Mouse (Mus musculus): ENCODE measurements at regions not wholly inside any gene's neighbourhood (a gene's known extent, or its start where the extent isn't known, plus 50 kb on each side); places are given as distances from the start of the nearest gene placed in this dataset.

GRCm38 (mm10) chr13:28721548-28721981, 231.9 kb downstream of the Sox4 start:
- peaks cover 41% of the 10 kb centered on the region for H3K4me1 ChIP-seq (replicated peaks; ENCODE audit: control insufficient read depth, insufficient read depth, low read length)
- no peaks in the 10 kb centered on the region for H3K36me3 ChIP-seq (ENCODE audit: control insufficient read depth, insufficient read depth, low read length)
- no peak overlapping the region; the same call in 1 of the 2 replicates for H3K9ac ChIP-seq (ENCODE audit: low read length)
- H3K27me3 ChIP-seq (ENCODE audit: control insufficient read depth, insufficient read depth, low read length): no peaks in the 10 kb centered on the region
- 41% methylated on average over 11 of the region's 11 CpGs for WGBS
- ATAC-seq (replicated peaks; ENCODE audit: low FRiP score): no peak
- DNase-seq (ENCODE audit: low spot score): no peak
- H3K9me3 ChIP-seq (ENCODE audit: control insufficient read depth, low read length): no peaks in the 10 kb centered on the region
- H3K4me3 ChIP-seq (ENCODE audit: low read depth, low read length): no peak overlapping the region
- H3K4me2 ChIP-seq (ENCODE audit: low read depth, low read length, severe bottlenecking): no peak overlapping the region
- peak overlapping the region; percentile 25; the same call in 1 of the 2 replicates for H3K27ac ChIP-seq (ENCODE audit: low read depth, low read length)

DNA sequence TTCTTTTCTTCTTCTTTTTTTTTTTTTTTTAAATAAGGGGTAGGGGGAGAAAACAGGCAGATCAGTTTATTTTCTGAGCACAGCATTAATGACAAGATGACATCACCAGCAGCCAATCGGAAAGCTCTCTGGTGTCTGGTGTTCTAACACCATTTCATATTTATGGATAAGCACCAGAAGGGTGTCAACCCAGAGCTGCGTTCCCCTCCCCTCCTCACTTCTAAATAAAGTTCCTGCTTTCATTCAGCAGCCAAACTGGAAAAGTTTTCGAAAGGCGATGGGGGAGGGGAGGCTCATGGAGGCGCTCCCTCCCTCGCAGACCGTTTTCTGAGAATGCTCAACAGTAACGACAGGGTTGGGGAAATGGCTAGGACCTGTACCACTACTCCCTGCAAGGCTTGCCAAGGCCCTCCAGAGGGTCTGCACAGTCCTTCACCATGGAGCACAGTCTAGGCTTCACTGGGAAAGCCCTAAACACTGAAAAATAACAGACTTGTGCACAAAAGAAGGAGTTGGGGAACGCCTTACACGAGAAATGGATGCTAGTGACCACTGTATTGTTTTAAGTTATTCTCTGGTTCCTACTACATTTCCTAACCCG, 232.8 kb downstream of the Sox4 start:
- 31% methylated on average over 11 of the region's 11 CpGs for WGBS
- DNase-seq (ENCODE audit: low spot score): peak; percentile 57
- Histone ChIP-seq H3K27me3 (ENCODE audit: control insufficient read depth, insufficient read depth, low read length) (no peaks in the 10 kb centered on the region), H3K9me3 (ENCODE audit: control insufficient read depth, low read length) (no peaks in the 10 kb centered on the region), H3K4me2 (ENCODE audit: low read depth, low read length, severe bottlenecking) (0 out of 2 replicates have a peak overlapping the region, but pooled peaks have one; percentile 24), H3K4me1 (replicated peaks; ENCODE audit: control insufficient read depth, insufficient read depth, low read length) (peaks cover 41% of the 10 kb centered on the region), H3K4me3 (ENCODE audit: low read depth, low read length) (no peak overlapping the region), H3K36me3 (ENCODE audit: control insufficient read depth, insufficient read depth, low read length) (no peaks in the 10 kb centered on the region), H3K27ac (ENCODE audit: low read depth, low read length) (peak overlapping the region; percentile 70), H3K9ac (ENCODE audit: low read length) (peak overlapping the region; percentile 36; the same call in 1 of the 2 replicates)
- ATAC-seq (replicated peaks; ENCODE audit: low FRiP score): peak; percentile 34

DNA sequence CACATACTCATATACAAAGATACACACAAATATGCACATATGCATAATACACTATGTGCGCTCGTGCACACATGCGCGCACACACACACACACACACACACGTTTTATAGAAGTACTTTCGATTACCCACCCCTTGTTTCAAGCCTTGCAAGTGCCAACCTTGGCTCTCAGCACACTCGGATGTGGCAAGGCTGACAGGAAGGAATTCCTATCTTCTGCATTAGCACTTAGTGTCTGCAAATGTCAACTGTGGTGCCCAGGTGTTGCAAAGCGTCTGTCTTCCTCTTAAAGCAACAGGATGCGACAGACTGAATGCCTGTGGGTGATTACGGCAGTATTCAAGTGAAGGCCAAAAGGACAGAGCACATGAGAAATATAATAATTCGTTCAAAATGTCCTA, 233.3 kb downstream of the Sox4 start:
- H3K36me3 ChIP-seq (ENCODE audit: control insufficient read depth, insufficient read depth, low read length): no peaks in the 10 kb centered on the region
- H3K4me1 ChIP-seq (replicated peaks; ENCODE audit: control insufficient read depth, insufficient read depth, low read length): peaks cover 41% of the 10 kb centered on the region
- no peaks in the 10 kb centered on the region for H3K9me3 ChIP-seq (ENCODE audit: control insufficient read depth, low read length)
- DNase-seq (ENCODE audit: low spot score) (no peak), ATAC-seq (replicated peaks; ENCODE audit: low FRiP score) (no peak)
- H3K9ac ChIP-seq (ENCODE audit: low read length): no peak overlapping the region
- H3K27ac ChIP-seq (ENCODE audit: low read depth, low read length): no peak overlapping the region
- H3K4me2 ChIP-seq (ENCODE audit: low read depth, low read length, severe bottlenecking): no peak overlapping the region
- H3K27me3 ChIP-seq (ENCODE audit: control insufficient read depth, insufficient read depth, low read length): no peaks in the 10 kb centered on the region
- H3K4me3 ChIP-seq (ENCODE audit: low read depth, low read length): no peak overlapping the region
- WGBS: 70% methylated on average over 11 of the region's 11 CpGs

DNA sequence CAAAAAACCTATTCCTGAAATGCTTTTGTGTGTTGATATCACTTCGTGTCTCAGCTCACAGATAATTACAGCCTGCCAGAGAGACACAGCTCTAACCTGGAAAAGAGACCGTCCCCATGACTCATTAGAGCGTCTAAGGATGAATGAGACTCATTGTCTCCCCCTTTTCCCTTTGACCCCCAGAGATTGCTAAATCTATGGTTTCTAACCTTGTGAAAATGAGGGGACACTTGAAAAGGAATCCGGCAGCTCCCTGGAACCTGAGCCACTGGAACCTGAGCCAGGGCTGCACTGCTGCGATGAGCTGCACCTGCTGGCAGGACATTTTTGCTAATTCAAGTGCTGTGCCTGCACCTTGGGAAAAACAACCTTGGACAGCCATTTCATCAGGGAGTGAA, 234.6 kb downstream of the Sox4 start:
- peak overlapping the region; percentile 21; the same call in 1 of the 2 replicates for H3K9ac ChIP-seq (ENCODE audit: low read length)
- H3K9me3 ChIP-seq (ENCODE audit: control insufficient read depth, low read length): no peaks in the 10 kb centered on the region
- WGBS: 13% methylated on average over 5 of the region's 5 CpGs
- no peaks in the 10 kb centered on the region for H3K27me3 ChIP-seq (ENCODE audit: control insufficient read depth, insufficient read depth, low read length)
- peak overlapping the region; percentile 91 for H3K27ac ChIP-seq (ENCODE audit: low read depth, low read length)
- DNase-seq (ENCODE audit: low spot score) (no peak), ATAC-seq (replicated peaks; ENCODE audit: low FRiP score) (no peak)
- H3K36me3 ChIP-seq (ENCODE audit: control insufficient read depth, insufficient read depth, low read length): no peaks in the 10 kb centered on the region
- no peak overlapping the region for H3K4me3 ChIP-seq (ENCODE audit: low read depth, low read length)
- peak overlapping the region; percentile 15; the same call in 1 of the 2 replicates for H3K4me2 ChIP-seq (ENCODE audit: low read depth, low read length, severe bottlenecking)
- peaks cover 41% of the 10 kb centered on the region for H3K4me1 ChIP-seq (replicated peaks; ENCODE audit: control insufficient read depth, insufficient read depth, low read length)

DNA sequence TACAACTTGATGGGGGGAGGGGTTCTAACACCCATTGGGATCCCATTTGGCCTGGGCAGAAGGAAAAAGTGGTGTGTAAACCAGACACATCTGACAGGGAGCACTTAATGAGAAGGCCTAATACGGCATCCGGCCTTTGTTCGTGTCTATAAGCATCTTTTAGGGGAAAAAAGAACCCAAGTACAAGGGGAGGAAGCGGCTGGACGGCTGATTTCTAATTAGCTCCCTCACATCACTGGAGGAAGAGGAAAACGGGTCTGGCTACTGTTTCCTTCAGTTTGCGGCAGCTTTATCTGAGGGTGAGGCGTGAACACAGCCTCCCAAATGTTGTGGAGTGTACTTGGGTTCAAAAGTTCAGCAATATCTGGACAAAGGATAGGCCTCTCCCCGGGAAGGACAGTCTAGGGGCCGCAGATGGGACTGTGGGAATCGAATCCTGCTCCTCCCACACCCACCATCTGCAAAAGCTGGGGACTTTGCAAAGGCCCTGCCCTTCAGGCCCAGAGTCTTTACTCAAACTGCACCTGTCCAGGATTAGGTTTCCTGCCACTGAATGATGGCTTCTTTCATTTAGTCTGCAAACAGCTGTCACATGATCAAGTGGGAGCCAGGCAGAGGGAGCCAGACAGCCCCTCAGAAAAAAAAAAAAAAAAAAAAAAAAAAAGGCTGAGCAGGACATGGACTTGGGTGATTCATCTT, 235.2 kb downstream of the Sox4 start:
- DNase-seq (ENCODE audit: low spot score): peak; percentile 68
- ATAC-seq (replicated peaks; ENCODE audit: low FRiP score): peak; percentile 77
- no peaks in the 10 kb centered on the region for H3K36me3 ChIP-seq (ENCODE audit: control insufficient read depth, insufficient read depth, low read length)
- no peak overlapping the region for H3K4me3 ChIP-seq (ENCODE audit: low read depth, low read length)
- peaks cover 41% of the 10 kb centered on the region for H3K4me1 ChIP-seq (replicated peaks; ENCODE audit: control insufficient read depth, insufficient read depth, low read length)
- peak overlapping the region; percentile 91 for H3K27ac ChIP-seq (ENCODE audit: low read depth, low read length)
- H3K9ac ChIP-seq (ENCODE audit: low read length): peak overlapping the region; percentile 33
- H3K9me3 ChIP-seq (ENCODE audit: control insufficient read depth, low read length): no peaks in the 10 kb centered on the region
- 4% methylated on average over 11 of the region's 11 CpGs for WGBS
- peak overlapping the region; percentile 15; the same call in 1 of the 2 replicates for H3K4me2 ChIP-seq (ENCODE audit: low read depth, low read length, severe bottlenecking)
- no peaks in the 10 kb centered on the region for H3K27me3 ChIP-seq (ENCODE audit: control insufficient read depth, insufficient read depth, low read length)

DNA sequence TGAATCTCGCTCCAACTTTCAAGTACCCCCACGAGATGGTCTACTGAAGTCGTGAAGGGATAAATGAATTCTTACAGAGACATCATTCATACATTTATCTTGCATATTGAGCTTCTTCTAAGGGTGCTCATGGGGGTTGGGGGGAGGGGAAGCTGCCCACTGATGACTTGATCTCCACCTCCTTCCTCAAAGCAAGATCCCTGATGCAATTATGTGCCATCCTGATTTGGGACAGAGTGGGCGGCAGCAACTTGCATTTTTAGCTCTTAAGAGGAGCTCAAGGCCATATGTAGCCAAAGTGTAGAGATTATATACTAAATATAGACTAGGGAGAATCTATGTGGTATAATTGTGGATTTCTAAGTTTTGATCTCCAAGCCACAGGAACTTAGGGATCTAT, 236.1 kb downstream of the Sox4 start:
- no peaks in the 10 kb centered on the region for H3K9me3 ChIP-seq (ENCODE audit: control insufficient read depth, low read length)
- DNase-seq (ENCODE audit: low spot score): no peak
- WGBS: 91% methylated on average over 4 of the region's 4 CpGs
- ATAC-seq (replicated peaks; ENCODE audit: low FRiP score): no peak
- no peaks in the 10 kb centered on the region for H3K27me3 ChIP-seq (ENCODE audit: control insufficient read depth, insufficient read depth, low read length)
- H3K27ac ChIP-seq (ENCODE audit: low read depth, low read length): peak overlapping the region; percentile 91
- H3K36me3 ChIP-seq (ENCODE audit: control insufficient read depth, insufficient read depth, low read length): no peaks in the 10 kb centered on the region
- H3K4me2 ChIP-seq (ENCODE audit: low read depth, low read length, severe bottlenecking): no peak overlapping the region
- no peak overlapping the region for H3K9ac ChIP-seq (ENCODE audit: low read length)
- peaks cover 38% of the 10 kb centered on the region for H3K4me1 ChIP-seq (replicated peaks; ENCODE audit: control insufficient read depth, insufficient read depth, low read length)
- no peak overlapping the region for H3K4me3 ChIP-seq (ENCODE audit: low read depth, low read length)

GRCm38 (mm10) chr13:28709966-28710365, 243.5 kb downstream of the Sox4 start:
- no peaks in the 10 kb centered on the region for H3K36me3 ChIP-seq (ENCODE audit: control insufficient read depth, insufficient read depth, low read length)

DNA sequence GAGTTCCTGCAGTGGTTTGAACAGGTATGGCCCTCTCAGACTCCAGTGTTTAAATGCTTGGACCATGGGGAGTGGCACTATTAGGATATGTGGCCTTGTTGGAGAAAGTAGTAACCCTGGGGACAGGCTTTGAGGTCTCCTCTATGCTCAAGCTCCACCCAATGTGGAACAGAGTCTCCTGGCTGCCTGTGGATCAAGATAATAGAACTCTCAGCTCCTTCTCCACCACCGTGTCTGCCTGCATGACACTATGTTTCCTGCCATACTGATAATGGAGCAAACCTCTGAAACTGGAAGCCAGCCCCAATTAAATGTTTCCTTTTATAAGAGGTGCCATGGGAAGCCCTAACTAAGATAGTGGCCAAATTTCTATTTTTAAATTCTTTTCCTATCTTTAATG, 252.2 kb downstream of the Sox4 start:
- DNase-seq (ENCODE audit: low spot score) (no peak), ATAC-seq (replicated peaks; ENCODE audit: low FRiP score) (no peak)
- no peak overlapping the region for H3K9ac ChIP-seq (ENCODE audit: low read length)
- WGBS: 71% methylated on average over 1 of the region's 1 CpGs
- H3K9me3 ChIP-seq (ENCODE audit: control insufficient read depth, low read length): no peaks in the 10 kb centered on the region
- no peaks in the 10 kb centered on the region for H3K36me3 ChIP-seq (ENCODE audit: control insufficient read depth, insufficient read depth, low read length)
- H3K27ac ChIP-seq (ENCODE audit: low read depth, low read length): no peak overlapping the region
- no peak overlapping the region for H3K4me3 ChIP-seq (ENCODE audit: low read depth, low read length)
- H3K4me2 ChIP-seq (ENCODE audit: low read depth, low read length, severe bottlenecking): no peak overlapping the region
- H3K4me1 ChIP-seq (replicated peaks; ENCODE audit: control insufficient read depth, insufficient read depth, low read length): peaks cover 7% of the 10 kb centered on the region; the same call in 1 of the 2 replicates
- H3K27me3 ChIP-seq (ENCODE audit: control insufficient read depth, insufficient read depth, low read length): no peaks in the 10 kb centered on the region

More at GRCm38 (mm10) chr13:28709966-28710365, 243.5 kb downstream of the Sox4 start:
- DNase-seq (ENCODE audit: low spot score) (no peak), ATAC-seq (replicated peaks; ENCODE audit: low FRiP score) (no peak)
- Histone ChIP-seq H3K27ac (ENCODE audit: low read depth, low read length) (no peak overlapping the region), H3K9ac (ENCODE audit: low read length) (no peak overlapping the region), H3K27me3 (ENCODE audit: control insufficient read depth, insufficient read depth, low read length) (no peaks in the 10 kb centered on the region), H3K4me2 (ENCODE audit: low read depth, low read length, severe bottlenecking) (no peak overlapping the region), H3K9me3 (ENCODE audit: control insufficient read depth, low read length) (no peaks in the 10 kb centered on the region), H3K4me3 (ENCODE audit: low read depth, low read length) (no peak overlapping the region), H3K4me1 (replicated peaks; ENCODE audit: control insufficient read depth, insufficient read depth, low read length) (no peaks in the 10 kb centered on the region)
- WGBS: 71% methylated on average over 7 of the region's 7 CpGs

Measured in forebrain, embryonic 11.5 days (tissue).